Mouse (Mus musculus): ENCODE measurements at regions not wholly inside any gene's neighbourhood (a gene's known extent, or its start where the extent isn't known, plus 50 kb on each side); places are given as distances from the start of the nearest gene placed in this dataset.
A peak's percentile ranks its signal among the peaks of the same experiment; 100 is the strongest.

- peak; percentile 20 for DNase-seq
Measured at GRCm38 (mm10) chr2:96006204-96006868, 311.6 kb upstream of the Lrrc4c start.

Measured in retina, postnatal 1 day (tissue).